Mouse (Mus musculus) bone marrow macrophage, adult 2 months (primary cell): ENCODE results near the gene 4932438H23Rik. TPM values are rescaled to one million over a fixed set of nuclear protein-coding genes. Genes with fewer than 3 reads are reported as not detected.

Experiments
- H3K27ac ChIP-seq: 2 replicates; pipeline ENCODE4 v1.5.1; 2012; ENCODE audit warnings: low read depth, low read length; ENCODE audit not compliant: insufficient read depth
- H3K4me1 ChIP-seq: 2 replicates; pipeline ENCODE4 v1.6.1; 2012; ENCODE audit warnings: low read length; ENCODE audit not compliant: control insufficient read depth, insufficient read depth
- H3K4me3 ChIP-seq: 2 replicates; pipeline ENCODE4 v1.5.1; 2012; ENCODE audit warnings: mild to moderate bottlenecking, low read length, moderate library complexity; ENCODE audit not compliant: insufficient read depth
- CTCF ChIP-seq: IDR thresholded peaks from 2 replicates; pipeline ENCODE4 v1.5.1; 2012; ENCODE audit warnings: low read depth, mild to moderate bottlenecking, low read length, moderate library complexity
- POLR2A ChIP-seq: IDR thresholded peaks from 2 replicates; pipeline ENCODE4 v1.6.1; 2012; ENCODE audit warnings: mild to moderate bottlenecking, low read depth, low read length, borderline replicate concordance
- polyA plus RNA-seq: library from polyadenylated mRNA; stranded (reverse); fragments of >200 nt; gene quantifications from 2 replicates; pipeline ENCODE4 v1.2.4, GENCODE M21; 2012; ENCODE audit not compliant: missing spikeins, insufficient read depth, insufficient read length

Gene 4932438H23Rik
- polyA plus RNA-seq, 1 experiment: not detected

- no peaks in the 10 kb centered on the region for H3K4me1 ChIP-seq
- H3K27ac ChIP-seq: no peak overlapping the region
- TF ChIP-seq CTCF: no peak
- no peak for TF ChIP-seq POLR2A
- H3K4me3 ChIP-seq: no peak overlapping the region
Measured at GRCm38 (mm10) chr16:91126734-91127524, 32.0 kb upstream of the 4932438H23Rik start.

- Histone ChIP-seq H3K4me1 (no peaks in the 10 kb centered on the region), H3K4me3 (no peak overlapping the region), H3K27ac (no peak overlapping the region)
- no peak for TF ChIP-seq CTCF
- TF ChIP-seq POLR2A: no peak
Measured at GRCm38 (mm10) chr16:91124256-91124655, 29.3 kb upstream of the 4932438H23Rik start.

GRCm38 (mm10) chr16:91123821-91124220 is 28.9 kb upstream of the 4932438H23Rik start:
- no peaks in the 10 kb centered on the region for H3K4me1 ChIP-seq
- H3K4me3 ChIP-seq: no peak overlapping the region
- no peak for TF ChIP-seq CTCF
- TF ChIP-seq POLR2A: no peak
- no peak overlapping the region for H3K27ac ChIP-seq

- no peak for TF ChIP-seq POLR2A
- no peak for TF ChIP-seq CTCF
- H3K27ac ChIP-seq: no peak overlapping the region
- H3K4me1 ChIP-seq: no peaks in the 10 kb centered on the region
- no peak overlapping the region for H3K4me3 ChIP-seq
Measured at GRCm38 (mm10) chr16:91119879-91120278, 25.0 kb upstream of the 4932438H23Rik start.

DNA sequence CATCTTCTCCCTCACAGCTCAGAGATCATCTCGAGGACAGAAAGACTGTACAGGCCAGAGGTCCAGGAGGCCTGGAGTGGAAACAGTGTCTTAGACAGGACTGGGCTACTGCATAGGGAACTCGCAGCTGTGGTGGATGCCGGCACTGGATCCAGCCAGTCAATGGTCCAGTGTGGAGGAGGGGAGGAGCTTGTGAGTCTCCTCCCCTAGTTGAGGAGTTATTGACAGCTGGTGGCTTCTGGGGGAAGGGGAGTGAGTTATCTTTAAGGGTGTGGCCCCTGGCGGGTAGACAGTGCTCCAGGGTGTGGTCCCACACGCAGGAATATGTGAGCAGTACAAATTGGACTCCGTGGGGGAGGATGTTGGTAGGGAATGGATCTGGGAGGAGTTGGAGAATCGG is 21.8 kb upstream of the 4932438H23Rik start:
- TF ChIP-seq POLR2A (no peak), CTCF (no peak)
- no peak overlapping the region for H3K27ac ChIP-seq
- H3K4me3 ChIP-seq: no peak overlapping the region
- no peaks in the 10 kb centered on the region for H3K4me1 ChIP-seq

DNA sequence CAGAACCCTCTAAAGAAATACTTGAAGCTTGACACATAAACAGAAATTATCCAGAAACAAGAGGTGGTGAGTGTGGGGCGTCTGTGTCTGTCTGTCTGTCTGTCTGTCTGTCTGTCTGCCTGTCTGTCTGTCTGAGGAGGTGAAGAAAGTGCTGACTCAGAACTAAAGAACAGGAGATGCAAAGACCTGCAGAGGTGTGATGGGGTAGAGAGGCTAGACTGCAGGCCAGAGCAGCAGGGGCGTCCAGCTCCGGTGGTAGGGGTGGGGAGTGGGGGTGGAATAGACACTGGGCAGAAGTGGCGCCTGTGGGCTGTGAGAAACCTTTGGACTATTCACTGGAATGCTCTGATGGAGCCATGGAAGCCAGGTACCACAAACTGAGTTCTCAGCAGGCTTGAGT is 21.1 kb upstream of the 4932438H23Rik start:
- TF ChIP-seq CTCF (no peak), POLR2A (no peak)
- Histone ChIP-seq H3K27ac (no peak overlapping the region), H3K4me1 (no peaks in the 10 kb centered on the region), H3K4me3 (no peak overlapping the region)

DNA sequence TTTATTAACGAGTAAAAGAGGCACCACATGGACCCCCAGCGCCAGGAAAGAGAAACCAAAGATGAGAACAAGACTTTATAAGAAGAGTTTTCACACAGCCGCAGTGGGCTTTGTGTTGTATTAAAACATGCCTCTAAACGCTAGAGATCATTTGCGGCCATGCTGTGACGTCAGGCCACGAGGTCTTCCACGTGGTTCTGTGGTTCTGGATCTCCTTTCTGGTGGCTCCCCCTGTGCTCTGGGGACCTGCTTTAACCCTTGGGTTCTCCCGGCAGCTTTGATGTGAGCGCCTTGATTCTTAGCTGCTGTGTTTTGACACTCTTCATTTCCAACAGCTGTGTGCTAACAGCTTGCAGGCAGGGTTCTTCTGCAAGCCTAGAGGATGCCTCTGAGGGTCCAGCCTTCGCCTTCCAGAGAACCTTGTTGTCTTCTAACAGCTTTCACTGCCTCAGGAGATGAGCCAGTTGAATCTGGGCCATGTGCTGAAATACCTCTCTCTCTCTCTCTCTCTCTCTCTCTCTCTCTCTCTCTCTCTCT is 16.1 kb upstream of the 4932438H23Rik start:
- TF ChIP-seq POLR2A (no peak), CTCF (no peak)
- Histone ChIP-seq H3K4me3 (no peak overlapping the region), H3K4me1 (no peaks in the 10 kb centered on the region), H3K27ac (no peak overlapping the region)

- no peaks in the 10 kb centered on the region for H3K4me1 ChIP-seq
- TF ChIP-seq POLR2A (no peak), CTCF (no peak)
- no peak overlapping the region for H3K27ac ChIP-seq
Measured at GRCm38 (mm10) chr16:91107608-91108007, 12.7 kb upstream of the 4932438H23Rik start.

GRCm38 (mm10) chr16:91105481-91106051 is 10.6 kb upstream of the 4932438H23Rik start:
- no peak for TF ChIP-seq CTCF
- TF ChIP-seq POLR2A: no peak
- Histone ChIP-seq H3K27ac (no peak overlapping the region), H3K4me1 (no peaks in the 10 kb centered on the region), H3K4me3 (no peak overlapping the region)

More at GRCm38 (mm10) chr16:91107608-91108007, 12.7 kb upstream of the 4932438H23Rik start:
- H3K4me3 ChIP-seq: no peak overlapping the region

DNA sequence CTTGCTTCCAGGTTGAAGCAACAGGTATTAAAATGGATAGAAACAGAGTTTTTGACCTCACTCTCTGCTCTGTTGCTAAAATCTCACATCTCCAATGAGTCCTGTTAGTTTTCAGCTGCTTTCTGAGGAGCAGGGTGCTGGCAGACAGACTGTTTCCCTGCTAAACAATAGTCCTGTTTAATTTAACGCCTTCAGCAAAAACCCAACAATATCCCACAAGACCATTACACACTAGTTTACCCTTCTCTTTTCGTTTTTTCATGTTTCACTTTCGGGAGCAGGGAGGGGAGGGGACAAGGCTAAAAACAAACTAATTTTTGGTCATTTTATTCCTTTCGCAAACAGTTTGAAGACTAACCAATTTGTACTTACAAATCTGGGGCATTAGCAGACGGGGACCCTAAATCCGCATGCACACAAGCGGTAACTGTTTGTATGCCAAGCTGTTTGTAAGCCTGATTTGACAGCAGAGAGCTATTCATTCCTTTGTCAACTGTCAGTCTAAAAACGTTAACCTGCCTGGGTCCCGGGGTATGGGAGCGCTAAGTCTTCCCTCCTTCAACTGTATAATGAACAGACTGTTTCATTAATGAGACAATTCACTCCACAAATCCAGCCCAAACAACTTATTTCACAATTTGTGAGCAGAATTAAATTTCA is 10.0 kb upstream of the 4932438H23Rik start:
- H3K4me1 ChIP-seq: no peaks in the 10 kb centered on the region
- TF ChIP-seq CTCF (no peak), POLR2A (no peak)
- H3K4me3 ChIP-seq: no peak overlapping the region
- H3K27ac ChIP-seq: no peak overlapping the region
